Mouse (Mus musculus): Measurements from ENCODE around the gene Rtp4.

The Rtp4 gene

DNA sequence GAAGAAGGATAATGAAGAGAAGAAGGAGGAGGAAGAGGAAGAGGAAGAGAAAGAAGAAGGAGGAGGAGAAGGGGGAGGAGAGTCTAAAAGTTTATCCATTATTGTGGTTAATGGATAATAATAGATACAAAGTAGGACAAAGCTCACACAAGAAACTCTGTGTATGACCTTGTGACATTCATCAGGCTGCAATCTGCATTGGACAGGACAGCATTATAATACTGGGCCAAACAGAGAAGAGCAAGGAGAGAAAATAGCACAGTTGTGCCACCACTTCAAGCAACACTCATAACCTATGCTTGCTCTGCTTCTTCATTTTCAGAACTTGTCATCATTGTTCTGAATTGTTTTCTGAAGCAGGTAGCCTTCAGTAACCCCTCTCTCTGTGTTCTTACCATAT lies 72.4 kb downstream of the Rtp4 start:
- DNase-seq = no peak

DNA sequence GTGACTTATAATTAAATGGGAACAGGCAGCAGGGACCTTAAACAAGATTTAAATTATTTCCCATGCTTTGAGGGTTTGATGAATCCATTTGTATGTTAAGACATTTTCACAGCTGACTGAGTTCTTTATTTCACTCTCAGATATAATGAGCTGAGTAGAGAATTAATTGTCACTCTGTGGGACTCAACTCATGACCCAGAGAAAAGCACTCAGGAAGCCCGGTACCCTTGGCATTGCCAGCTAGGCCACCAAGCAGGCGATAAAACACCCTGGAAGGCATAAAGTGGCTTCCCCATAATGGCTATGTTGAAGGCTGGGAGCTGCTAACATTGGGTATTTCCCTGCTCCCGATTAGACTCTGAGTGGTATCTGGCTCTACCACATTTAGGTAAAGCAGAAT lies 76.6 kb downstream of the Rtp4 start:
- no peak for DNase-seq

DNA sequence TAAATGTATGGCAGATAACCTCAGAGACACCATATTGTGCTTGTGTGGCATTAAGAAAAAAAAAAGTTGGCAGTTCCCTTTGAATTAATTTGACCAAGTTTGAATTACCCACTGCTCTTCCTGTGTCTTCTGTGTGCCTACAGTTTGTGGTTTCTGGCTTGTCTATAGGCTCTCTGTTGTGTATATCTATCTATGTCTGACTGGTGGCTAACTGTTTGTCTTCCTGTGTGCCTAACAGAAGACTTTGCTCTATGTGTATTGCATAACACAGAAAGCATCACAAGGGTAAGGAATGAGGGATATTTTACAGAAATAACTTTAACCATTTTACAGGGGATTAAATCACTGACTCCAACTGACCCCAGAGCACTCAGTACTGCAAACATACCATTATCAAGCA lies 77.9 kb downstream of the Rtp4 start:
- no peak for DNase-seq

DNA sequence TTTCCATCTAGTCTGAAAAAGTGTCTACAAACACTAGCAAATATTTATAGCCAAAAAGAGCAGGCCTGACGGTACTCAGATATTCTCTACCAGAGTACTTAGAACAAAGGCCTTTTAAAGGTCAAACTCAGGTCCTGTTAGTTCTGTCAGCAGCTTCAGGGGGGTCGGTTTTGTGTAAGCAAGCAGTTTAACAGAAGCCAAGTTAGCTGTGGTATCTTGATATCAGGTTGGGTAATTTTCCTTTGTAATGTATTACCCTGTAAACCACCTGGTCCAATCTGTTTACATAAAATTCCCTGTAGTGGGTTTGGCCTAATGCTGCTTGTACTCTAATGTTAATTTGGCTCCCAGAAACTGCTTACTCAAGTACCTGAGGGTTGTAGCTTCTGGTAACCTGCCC lies 86.1 kb downstream of the Rtp4 start:
- no peak for DNase-seq

DNA sequence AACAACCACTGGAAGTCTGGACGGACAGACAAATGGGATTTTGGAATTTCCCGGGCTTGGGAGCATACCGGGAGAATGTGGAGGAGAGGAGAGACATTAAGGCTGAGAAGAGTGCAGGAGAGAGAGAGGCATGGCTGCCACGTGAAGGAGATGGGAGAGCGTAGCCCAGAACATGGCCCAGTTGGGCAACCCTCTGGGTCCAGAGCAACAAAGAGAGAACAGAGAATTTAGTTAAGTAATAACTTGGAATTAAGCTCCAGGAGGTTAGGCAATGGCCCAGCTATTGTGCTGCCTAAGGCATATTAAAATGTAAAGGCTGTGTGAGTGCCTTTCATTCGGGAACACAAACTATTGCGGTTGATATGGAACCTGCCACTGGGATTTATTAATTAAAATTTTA lies 86.6 kb downstream of the Rtp4 start:
- no peak for DNase-seq

DNA sequence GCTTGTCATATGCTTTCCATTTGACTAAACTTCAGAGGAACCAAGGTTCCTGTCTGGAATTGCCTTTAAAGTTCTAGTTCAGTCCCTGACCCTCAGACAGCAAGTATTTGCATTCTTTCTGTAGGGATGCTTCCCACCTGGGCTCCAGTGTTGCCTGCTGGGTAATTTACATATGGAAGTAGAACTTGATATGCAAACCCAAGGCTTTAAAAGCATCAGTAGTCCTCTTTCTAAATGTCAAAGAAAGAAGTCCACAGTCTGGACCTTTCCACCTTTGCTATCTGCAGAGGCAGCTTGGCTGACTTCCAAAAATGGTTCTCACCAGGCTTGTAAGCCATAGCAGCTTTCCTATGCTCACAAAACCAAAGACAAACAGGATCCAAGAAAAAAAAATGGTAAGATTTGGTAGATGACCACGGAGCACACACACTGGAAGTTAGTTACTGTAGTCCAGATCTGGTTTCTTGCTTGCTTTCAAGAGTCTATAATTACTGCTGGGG lies 87.9 kb downstream of the Rtp4 start:
- no peak for DNase-seq

DNA sequence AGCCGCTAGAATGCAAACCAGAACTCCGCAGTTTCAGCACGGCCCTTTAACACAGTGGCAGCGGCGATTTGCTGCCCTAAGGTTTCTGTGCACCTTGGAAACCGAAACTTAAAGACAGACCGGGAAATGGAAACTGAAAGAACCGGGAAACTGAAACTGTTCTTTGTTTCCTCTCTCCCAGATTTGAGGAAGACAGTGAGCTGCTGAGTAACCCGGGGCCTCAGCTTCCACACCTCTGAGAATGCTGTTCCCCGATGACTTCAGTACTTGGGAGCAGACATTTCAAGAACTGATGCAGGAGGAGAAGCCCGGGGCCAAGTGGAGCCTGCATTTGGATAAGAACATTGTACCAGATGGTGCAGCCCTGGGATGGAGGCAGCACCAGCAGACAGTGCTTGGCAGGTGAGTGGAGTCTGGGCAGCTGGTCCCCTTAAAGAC lies 89.7 kb downstream of the Rtp4 start:
- peak; percentile 34 for DNase-seq

DNA sequence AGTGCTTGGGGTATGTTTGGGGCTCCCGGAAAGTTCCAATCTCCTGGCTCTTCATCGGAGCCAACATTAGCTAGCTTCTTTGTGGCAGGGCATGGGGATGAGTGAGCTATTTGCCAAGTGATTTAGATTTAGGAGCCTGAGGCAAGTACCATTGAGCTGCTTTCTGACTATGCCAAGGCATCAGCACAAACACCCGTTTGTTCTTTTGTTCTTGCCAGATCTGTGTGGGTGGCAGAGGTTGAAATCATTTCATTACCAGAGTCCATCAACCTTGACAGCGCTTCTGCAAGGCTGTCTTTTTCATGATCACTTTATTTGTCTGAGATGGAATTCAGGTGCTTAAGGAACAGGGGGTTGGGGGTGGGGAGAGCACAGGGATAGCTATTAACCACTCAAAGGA lies 104.1 kb downstream of the Rtp4 start:
- no peak for DNase-seq

DNA sequence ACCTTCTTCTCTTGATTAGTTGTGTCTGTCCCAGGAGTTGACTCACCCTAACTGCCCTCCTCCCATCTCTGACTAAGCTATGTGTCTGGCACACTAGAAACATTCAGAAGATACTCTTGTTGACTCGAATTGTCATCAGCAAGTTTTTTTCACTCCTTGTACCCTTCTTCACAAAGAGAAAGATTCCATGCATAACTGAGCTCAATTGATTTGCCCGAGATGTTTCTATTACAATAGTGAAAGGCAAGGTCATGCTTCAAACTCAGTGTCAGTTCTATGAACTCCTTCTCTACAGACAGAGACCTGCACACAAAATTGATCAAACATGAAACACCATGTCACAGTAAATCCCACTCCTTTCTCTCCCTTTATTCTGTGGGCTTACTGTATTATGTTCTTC lies 111.4 kb downstream of the Rtp4 start:
- no peak for DNase-seq

DNA sequence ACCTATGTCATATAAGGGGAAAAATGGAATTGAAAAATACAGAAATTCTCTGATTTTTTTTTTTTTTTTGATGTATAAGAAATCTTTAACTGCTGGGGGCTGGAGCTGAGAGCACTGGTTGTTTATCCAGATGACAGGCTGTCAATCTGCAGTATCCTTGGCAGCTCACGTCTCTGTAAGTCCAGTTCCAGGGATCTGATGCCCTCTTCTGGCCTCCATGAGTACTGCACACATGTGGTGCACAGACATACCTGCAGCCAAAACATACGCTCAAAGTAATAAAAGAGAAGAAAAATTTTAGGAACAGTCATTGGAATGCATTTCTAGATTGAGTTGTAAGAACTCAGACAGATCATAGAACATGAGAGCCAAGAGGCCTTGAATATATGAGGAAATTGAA lies 112.6 kb downstream of the Rtp4 start:
- DNase-seq = no peak

DNA sequence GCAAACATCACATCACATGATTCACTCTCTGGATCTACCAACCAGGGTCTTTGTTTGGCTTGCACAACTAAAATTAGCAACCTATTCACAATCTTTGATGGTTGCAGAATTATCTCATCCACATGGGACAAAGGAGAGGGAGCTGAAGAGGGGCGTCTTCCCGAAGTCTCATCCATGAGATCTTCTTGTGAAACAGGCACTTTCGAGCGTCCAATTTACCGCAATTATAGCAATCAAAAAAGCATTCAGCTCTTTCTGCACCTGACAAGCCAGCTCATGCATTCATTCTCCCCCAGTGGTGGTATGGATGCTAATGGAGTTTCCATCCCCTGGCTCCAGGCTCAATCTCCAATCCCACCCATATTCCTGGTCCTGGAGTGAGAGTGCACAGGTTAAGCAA lies 132.9 kb downstream of the Rtp4 start:
- DNase-seq = peak; percentile 11

DNA sequence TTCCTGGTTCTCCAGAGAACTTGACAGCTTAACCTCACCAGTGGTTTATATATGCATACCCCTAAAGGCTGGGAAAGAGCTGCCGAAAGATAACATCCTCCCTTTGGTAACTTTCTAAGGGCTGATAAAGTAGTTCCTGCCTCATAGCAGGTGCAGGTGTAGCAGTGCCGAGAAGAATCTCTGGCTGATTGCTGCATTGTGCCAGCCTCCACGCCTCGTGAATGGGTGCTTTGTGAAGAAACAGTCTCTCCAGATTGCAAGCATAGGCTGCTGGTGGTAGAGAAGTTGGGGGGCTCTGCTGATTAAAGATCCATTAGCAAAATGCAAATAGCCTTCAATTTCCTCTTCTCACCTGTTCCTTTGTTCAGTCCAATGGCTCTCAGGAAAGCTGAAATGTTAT lies 133.4 kb downstream of the Rtp4 start:
- no peak for DNase-seq

DNA sequence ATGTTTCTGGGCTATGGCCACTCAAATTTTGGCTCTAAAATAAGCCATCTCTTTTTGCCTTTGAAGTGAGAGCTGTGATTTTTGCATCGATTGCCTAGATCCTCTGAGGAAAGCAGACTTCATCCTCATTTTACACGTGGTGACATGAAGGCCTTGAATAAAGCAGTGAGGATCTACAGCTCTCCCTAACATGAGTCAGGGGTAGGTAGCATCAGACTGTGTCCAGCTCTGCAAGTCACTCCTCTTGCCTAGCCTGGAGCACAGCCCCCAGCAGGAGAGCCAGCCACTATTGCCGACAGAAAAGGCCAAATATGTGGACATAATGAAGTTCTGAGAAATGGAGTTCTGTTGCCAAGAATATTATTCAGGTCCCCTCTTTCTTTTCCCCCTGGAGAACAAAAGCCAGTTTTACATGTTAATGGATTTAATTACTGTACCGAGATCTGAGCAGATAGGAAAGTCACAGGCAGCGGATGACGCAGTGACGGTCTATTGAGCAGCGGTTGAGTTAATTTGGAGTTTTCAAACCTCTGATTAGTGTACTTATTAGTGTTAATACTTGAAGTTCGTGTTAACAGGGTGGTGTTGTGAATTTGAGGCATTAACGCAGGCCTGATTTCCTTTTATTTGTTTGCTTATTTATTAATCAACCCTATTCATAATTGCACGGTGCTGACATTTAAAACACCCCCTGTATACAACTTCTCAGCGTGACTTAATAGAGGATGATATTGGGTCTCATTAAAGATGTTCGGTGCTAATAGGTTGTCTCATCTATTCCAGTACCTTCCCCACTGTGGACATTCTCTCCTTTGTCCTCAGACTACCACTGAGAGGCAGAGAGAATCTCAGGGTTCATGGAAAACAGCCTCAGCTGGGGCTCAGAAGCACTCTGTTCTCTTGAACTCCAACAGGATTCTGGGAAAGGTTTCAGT lies 139.8 kb downstream of the Rtp4 start:
- DNase-seq = no peak

All from layer of hippocampus, adult 9-11 months (tissue).